Mouse (Mus musculus) mouse embryonic stem cell (cell line): ENCODE measurements around the gene Trp53rkb.

ENCODE experiments used
- in situ Hi-C, 2 experiments: fragments of 300-500 bp; cut with MboI; formaldehyde crosslinking; loops; 1 replicate in 1 of 2; 3 replicates in 1 of 2; pipeline ENCODE4 v1.14.3; 2019 to 2020; ENCODE audit warnings: low sequenced_read_pairs in 2 of 2, low pct_unique_long_range_greater_than_20kb in 1 of 2, mixed read lengths in 1 of 2; ENCODE audit not compliant: unreplicated experiment in 1 of 2

Gene Trp53rkb

GRCm38 (mm10) chr2:166786353-166787004, 5.9 kb upstream of the Trp53rkb start:
- in situ Hi-C loops: loop anchor here (10.0 to 25.0 kb wide), 2 partner anchors 672 to 699 kb away; no protein-coding TSS in a partner anchor

- in situ Hi-C loops: loop anchor here in 1 of 2 experiments (25.0 kb wide), 1 partner anchor 704 kb away; no protein-coding TSS in a partner anchor
These were observed 593 bp upstream of the Trp53rkb start for GRCm38 (mm10) chr2:166791738-166792137.

GRCm38 (mm10) chr2:166793542-166794214, 1.3 kb downstream of the Trp53rkb start:
- in situ Hi-C loops: loop anchor here in 1 of 2 experiments (25.0 kb wide), 1 partner anchor 706 kb away; no protein-coding TSS in a partner anchor

- in situ Hi-C loops: loop anchor here in 1 of 2 experiments (25.0 kb wide), 1 partner anchor 713 kb away; no protein-coding TSS in a partner anchor
These were observed 7.5 kb downstream of the Trp53rkb start for GRCm38 (mm10) chr2:166799615-166800472.

GRCm38 (mm10) chr2:166800473-166800857, 8.1 kb downstream of the Trp53rkb start:
- in situ Hi-C loops: no loop called here

GRCm38 (mm10) chr2:166801436-166801835, 9.1 kb downstream of the Trp53rkb start:
- in situ Hi-C loops: no loop called here

GRCm38 (mm10) chr2:166803298-166803697, 11.0 kb downstream of the Trp53rkb start:
- in situ Hi-C loops: no loop called here

- in situ Hi-C loops: no loop called here
These were observed 13.2 kb downstream of the Trp53rkb start, which contains the start of gene Arfgef2 for GRCm38 (mm10) chr2:166805250-166806172. Gene Arfgef2, plus strand, starts transcription at chr2:166805588.

GRCm38 (mm10) chr2:166806173-166806705, 13.9 kb downstream of the Trp53rkb start:
- in situ Hi-C loops: no loop called here

- in situ Hi-C loops: no loop called here
These were observed 14.5 kb downstream of the Trp53rkb start for GRCm38 (mm10) chr2:166806813-166807212.

GRCm38 (mm10) chr2:166809499-166809898, 17.2 kb downstream of the Trp53rkb start:
- in situ Hi-C loops: no loop called here

GRCm38 (mm10) chr2:166810821-166811220, 18.5 kb downstream of the Trp53rkb start:
- in situ Hi-C loops: no loop called here

- in situ Hi-C loops: no loop called here
These were observed 26.3 kb downstream of the Trp53rkb start for GRCm38 (mm10) chr2:166818463-166819143.

GRCm38 (mm10) chr2:166819849-166820248, 27.5 kb downstream of the Trp53rkb start:
- in situ Hi-C loops: no loop called here

GRCm38 (mm10) chr2:166820844-166821243, 28.5 kb downstream of the Trp53rkb start:
- in situ Hi-C loops: no loop called here

GRCm38 (mm10) chr2:166821406-166821805, 29.1 kb downstream of the Trp53rkb start:
- in situ Hi-C loops: no loop called here
